Mouse (Mus musculus) kidney, adult 2 months (tissue): Measurements from ENCODE around the gene Zfp697. TPM values are rescaled to one million over a fixed set of nuclear protein-coding genes. Genes with fewer than 3 reads are reported as not detected.
"Not testable (repeated sequence)": the region's sequence is repeated elsewhere in the genome, so short reads cannot be mapped to it uniquely, and the experiment has no call there.

Experiments
- DNase-seq: peaks from one replicate; pipeline ENCODE4 v3.0.0; 2021
- H3K27ac ChIP-seq: fragments of 200-500 bp; 2 replicates; pipeline ENCODE4 v1.5.1; 2012; ENCODE audit warnings: low read depth, low read length, control low read depth, inconsistent platforms; ENCODE audit not compliant: insufficient read depth
- H3K27me3 ChIP-seq: fragments of 200-500 bp; replicated peaks from 2 replicates; pipeline ENCODE4 v1.6.1; 2012; ENCODE audit warnings: mild to moderate bottlenecking, moderate library complexity, low read length, inconsistent platforms; ENCODE audit not compliant: control insufficient read depth, insufficient read depth
- H3K36me3 ChIP-seq: fragments of 200-500 bp; 2 replicates; pipeline ENCODE4 v1.6.1; 2012; ENCODE audit warnings: mild to moderate bottlenecking, moderate library complexity, low read length, inconsistent platforms; ENCODE audit not compliant: control insufficient read depth, insufficient read depth
- H3K4me1 ChIP-seq: fragments of 200-500 bp; 2 replicates; pipeline ENCODE4 v1.6.1; 2011; ENCODE audit warnings: low read length; ENCODE audit not compliant: control insufficient read depth, insufficient read depth
- H3K4me3 ChIP-seq: fragments of 200-500 bp; 2 replicates; pipeline ENCODE4 v1.5.1; 2011; ENCODE audit warnings: mild to moderate bottlenecking, low read depth, low read length, control low read depth; ENCODE audit not compliant: insufficient read depth
- WGBS: fragments of 180-500 bp; shearing (Covaris S2); methylation state at CpG from one replicate; pipeline ENCODE4 v1.1.7; 2018; 5-methylcytosine and 5-hydroxymethylcytosine counted together
- polyA plus RNA-seq: library from polyadenylated mRNA; depleted of rRNA; stranded (reverse); fragments of >200 nt; gene quantifications from 2 replicates; pipeline ENCODE4 v1.2.3, GENCODE M21; 2012

Gene Zfp697
- polyA plus RNA-seq, 1 experiment = 14.7 TPM

DNA sequence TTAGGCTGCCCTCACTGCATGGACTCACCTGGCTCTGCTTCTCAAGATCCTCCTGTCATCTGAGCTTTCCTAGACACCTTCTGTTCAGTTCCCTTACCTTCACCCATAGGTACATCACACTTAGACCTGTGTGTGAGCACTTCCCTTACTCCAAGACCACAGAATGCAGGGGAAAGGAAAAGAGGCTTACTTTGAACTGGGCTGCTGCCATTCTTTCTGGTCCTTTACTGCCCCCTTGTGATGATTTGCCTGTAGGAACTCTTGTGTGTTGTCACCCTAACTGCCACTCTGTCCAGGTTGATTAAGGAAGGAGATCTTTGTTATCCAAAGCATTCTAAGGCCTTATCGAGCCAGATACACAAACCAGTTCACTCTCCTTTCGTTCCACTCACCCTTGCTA is 114.5 kb downstream of the Zfp697 start:
- H3K36me3 ChIP-seq, H3K4me1 ChIP-seq, H3K27ac ChIP-seq, H3K27me3 ChIP-seq, H3K4me3 ChIP-seq, DNase-seq: not testable (repeated sequence)
- no CpG with 5 or more reads among the region's 2 CpGs for WGBS

DNA sequence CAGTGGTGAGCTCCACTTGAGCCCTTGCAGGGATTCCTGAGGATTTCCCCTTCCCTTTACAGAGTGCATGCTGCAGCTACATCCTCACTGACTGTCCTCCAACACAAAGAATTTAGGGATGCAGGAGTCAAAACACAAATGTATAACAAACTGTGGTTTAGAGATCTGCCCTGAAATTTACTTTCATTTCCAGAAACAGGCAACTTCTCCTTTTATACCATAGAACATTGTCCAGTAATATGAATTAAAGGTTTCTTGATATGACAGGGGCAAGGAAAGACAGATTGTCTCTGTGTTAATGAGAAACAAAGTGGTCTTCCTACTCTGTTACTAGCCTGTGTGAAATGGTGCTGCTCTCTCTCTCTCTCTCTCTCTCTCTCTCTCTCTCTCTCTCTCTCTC is 115.1 kb downstream of the Zfp697 start:
- not testable (repeated sequence) for H3K4me1 ChIP-seq, H3K4me3 ChIP-seq

DNA sequence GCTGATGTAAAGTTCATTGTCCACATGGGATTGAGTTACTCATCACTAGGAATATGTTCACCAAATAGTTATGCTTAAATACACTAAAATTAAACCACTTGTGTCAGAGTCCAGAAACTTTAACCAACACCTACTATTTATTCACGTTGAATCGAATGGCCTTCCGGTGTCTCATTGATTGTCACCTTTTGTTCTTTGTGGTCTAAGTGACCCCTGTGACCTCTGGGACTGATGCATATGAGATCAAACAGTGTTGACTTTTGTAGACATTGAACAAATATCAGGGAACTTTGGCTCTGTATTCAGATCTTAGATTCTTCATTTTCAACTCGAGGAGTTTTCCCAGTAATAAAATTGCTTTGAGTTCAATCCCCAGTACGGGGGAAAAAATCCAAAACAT is 125.0 kb downstream of the Zfp697 start:
- not testable (repeated sequence) for H3K4me1 ChIP-seq, H3K27ac ChIP-seq, DNase-seq, H3K36me3 ChIP-seq, H3K4me3 ChIP-seq, H3K27me3 ChIP-seq
- WGBS = no CpG with 5 or more reads among the region's 5 CpGs

More for the DNA sequence above, 115.1 kb downstream of the Zfp697 start:
- not testable (repeated sequence) for H3K27me3 ChIP-seq, DNase-seq, H3K27ac ChIP-seq, H3K36me3 ChIP-seq

DNA sequence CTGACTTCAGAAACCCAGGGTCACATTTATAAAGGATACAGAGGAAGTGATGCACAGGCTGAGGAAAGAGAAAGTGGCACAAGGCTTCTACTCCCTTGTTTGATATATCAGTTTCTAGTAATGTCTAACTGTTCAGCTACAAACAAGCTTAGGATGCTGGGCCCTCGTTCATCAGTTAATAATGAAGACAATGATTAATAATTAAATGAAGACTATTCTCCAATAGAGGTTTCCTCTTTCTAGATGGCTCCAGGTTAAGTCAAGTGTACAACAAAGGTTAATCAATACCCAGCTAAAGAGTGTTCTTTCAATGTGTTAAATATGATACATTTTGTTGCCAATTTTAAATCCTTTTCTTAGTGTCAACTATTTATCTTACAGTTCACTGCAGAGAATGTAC is 128.2 kb downstream of the Zfp697 start, which contains the start of gene Hsd3b4:
Gene Hsd3b4 (minus strand): TSS at position 101 of the 400 bp plus-strand sequence.
- WGBS = no CpG with 5 or more reads among the region's 1 CpGs
- not testable (repeated sequence) for DNase-seq, H3K27ac ChIP-seq, H3K4me1 ChIP-seq, H3K27me3 ChIP-seq, H3K36me3 ChIP-seq, H3K4me3 ChIP-seq

DNA sequence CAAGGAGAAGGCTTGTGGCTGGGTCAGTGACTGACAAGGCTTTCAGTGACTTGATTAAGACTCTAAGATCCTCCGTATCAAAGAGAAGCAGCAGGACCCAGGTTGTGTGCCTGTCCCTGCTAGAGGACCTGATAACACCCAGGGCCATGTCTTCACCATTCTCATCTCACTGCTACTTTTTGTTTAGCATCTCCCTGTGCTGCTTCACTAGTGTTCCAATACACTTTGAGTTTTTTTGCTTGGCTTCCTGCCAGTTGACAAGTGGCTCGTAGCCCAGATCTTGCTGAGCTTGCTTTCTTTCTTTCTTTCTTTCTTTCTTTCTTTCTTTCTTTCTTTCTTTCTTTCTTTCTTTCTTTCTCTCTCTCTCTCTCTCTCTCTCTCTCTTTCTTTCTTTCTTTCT is 140.5 kb downstream of the Zfp697 start:
- H3K36me3 ChIP-seq, H3K4me3 ChIP-seq, H3K4me1 ChIP-seq, DNase-seq, H3K27me3 ChIP-seq, H3K27ac ChIP-seq: not testable (repeated sequence)
- WGBS = 18% methylated on average over 1 of the region's 2 CpGs

DNA sequence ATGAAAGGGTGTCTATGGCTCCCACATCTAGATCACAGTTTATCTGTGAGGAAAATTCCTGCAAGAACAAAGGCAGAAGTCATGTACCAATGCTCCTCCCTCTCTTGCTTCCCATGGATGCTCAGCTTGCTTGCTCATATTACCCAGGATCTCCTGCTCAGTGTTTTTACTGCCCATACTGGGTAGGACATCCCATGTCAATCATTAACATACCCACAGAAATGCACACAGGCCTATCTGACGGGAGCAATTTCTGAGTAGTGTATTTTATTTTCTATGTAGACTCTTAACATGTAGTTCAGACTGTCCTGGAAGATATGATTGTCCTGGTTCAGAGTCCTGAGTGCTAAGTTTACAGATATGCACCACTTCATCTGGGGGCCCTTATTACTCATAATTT is 142.3 kb downstream of the Zfp697 start:
- not testable (repeated sequence) for H3K4me1 ChIP-seq, H3K27me3 ChIP-seq, DNase-seq, H3K27ac ChIP-seq, H3K4me3 ChIP-seq, H3K36me3 ChIP-seq
- WGBS = no CpG with 5 or more reads among the region's 1 CpGs

DNA sequence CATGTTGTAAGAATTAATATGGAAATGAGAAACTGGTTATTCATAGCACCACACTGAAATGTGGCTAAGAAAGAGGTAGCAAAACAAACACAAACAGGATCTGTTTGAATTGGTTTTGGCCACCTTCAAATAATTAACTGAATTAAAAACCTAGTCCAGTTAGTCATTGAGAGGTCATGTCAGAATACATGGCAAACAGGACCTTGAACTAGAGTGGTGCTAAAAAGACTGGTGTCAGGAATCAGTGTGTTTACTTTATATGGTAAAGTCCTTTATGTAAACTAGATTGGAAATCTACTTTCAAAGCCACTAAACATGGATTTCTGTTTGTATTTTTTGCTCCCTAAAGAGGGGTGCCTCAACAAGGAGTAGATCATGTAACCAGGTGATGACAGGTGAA is 142.7 kb downstream of the Zfp697 start:
- not testable (repeated sequence) for H3K4me3 ChIP-seq, H3K36me3 ChIP-seq, DNase-seq, H3K27me3 ChIP-seq, H3K27ac ChIP-seq, H3K4me1 ChIP-seq

DNA sequence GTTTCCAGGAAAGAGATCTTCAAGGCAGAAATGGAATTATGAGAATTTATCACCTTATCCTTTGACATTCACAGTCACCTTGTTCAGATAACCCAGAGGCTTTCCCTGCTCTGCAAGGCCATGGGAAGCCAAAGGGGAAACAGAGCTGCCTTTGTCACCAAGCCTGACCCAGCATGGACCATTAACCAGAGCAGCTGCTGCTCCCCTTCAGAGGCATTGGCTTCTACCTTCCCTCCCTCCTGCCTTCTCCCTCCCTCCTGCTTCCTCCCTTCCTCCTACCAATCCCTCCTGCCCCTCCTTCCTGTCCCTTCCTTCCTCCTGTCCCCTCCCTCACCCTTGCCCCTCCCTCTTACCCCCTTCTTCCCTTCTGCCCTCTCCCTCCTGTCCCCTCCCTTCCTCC is 165.4 kb downstream of the Zfp697 start:
- not testable (repeated sequence) for DNase-seq, H3K4me1 ChIP-seq, H3K36me3 ChIP-seq, H3K27me3 ChIP-seq, H3K27ac ChIP-seq, H3K4me3 ChIP-seq

DNA sequence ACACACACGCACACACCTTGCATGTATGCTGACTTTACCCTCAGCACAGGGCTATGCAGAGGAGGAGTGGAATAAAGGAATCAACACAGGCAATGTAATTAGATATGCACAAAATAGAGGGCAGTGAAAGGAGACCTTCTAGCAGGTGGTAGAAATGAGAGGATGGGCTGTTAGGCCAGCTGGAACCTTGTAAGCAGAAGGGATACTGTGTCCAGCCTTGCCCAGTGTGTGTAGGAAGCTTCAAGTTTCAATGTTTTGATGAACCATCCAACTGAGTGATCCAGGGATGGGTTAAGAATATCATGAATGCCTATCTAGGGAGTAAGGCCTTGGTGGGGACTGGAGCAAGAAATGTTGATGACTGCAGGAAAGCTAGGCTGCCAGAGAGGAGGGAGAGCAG is 166.2 kb downstream of the Zfp697 start:
- H3K36me3 ChIP-seq, H3K4me3 ChIP-seq, H3K4me1 ChIP-seq, H3K27ac ChIP-seq, DNase-seq, H3K27me3 ChIP-seq: not testable (repeated sequence)
- no CpG with 5 or more reads among the region's 1 CpGs for WGBS

DNA sequence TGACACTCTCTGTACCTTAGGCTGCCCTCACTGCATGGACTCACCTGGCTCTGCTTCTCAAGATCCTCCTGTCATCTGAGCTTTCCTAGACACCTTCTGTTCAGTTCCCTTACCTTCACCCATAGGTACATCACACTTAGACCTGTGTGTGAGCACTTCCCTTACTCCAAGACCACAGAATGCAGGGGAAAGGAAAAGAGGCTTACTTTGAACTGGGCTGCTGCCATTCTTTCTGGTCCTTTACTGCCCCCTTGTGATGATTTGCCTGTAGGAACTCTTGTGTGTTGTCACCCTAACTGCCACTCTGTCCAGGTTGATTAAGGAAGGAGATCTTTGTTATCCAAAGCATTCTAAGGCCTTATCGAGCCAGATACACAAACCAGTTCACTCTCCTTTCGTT is 168.0 kb downstream of the Zfp697 start:
- DNase-seq, H3K36me3 ChIP-seq, H3K4me1 ChIP-seq, H3K27ac ChIP-seq, H3K27me3 ChIP-seq, H3K4me3 ChIP-seq: not testable (repeated sequence)
- WGBS = no CpG with 5 or more reads among the region's 2 CpGs

DNA sequence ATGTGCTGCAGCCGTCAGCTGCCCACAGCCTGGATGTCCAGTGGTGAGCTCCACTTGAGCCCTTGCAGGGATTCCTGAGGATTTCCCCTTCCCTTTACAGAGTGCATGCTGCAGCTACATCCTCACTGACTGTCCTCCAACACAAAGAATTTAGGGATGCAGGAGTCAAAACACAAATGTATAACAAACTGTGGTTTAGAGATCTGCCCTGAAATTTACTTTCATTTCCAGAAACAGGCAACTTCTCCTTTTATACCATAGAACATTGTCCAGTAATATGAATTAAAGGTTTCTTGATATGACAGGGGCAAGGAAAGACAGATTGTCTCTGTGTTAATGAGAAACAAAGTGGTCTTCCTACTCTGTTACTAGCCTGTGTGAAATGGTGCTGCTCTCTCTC is 168.6 kb downstream of the Zfp697 start:
- WGBS = no CpG with 5 or more reads among the region's 1 CpGs
- not testable (repeated sequence) for H3K4me3 ChIP-seq, DNase-seq

DNA sequence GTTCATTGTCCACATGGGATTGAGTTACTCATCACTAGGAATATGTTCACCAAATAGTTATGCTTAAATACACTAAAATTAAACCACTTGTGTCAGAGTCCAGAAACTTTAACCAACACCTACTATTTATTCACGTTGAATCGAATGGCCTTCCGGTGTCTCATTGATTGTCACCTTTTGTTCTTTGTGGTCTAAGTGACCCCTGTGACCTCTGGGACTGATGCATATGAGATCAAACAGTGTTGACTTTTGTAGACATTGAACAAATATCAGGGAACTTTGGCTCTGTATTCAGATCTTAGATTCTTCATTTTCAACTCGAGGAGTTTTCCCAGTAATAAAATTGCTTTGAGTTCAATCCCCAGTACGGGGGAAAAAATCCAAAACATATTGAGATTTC is 178.4 kb downstream of the Zfp697 start:
- not testable (repeated sequence) for H3K36me3 ChIP-seq, H3K4me1 ChIP-seq, DNase-seq, H3K4me3 ChIP-seq, H3K27me3 ChIP-seq, H3K27ac ChIP-seq
- no CpG with 5 or more reads among the region's 5 CpGs for WGBS

More for the DNA sequence above, 168.6 kb downstream of the Zfp697 start:
- not testable (repeated sequence) for H3K4me1 ChIP-seq, H3K36me3 ChIP-seq, H3K27me3 ChIP-seq, H3K27ac ChIP-seq
